Mouse (Mus musculus): ENCODE results near the gene Man1b1.

The Man1b1 gene

GRCm38 (mm10) chr2:25332286-25333160 is at the start of gene Man1b1:
Gene Man1b1, plus strand, starts transcription at chr2:25332338.
- DNase-seq = peak; percentile 100

- no peak for DNase-seq
These were observed 46.6 kb upstream of the Man1b1 start for GRCm38 (mm10) chr2:25285551-25285950.

- no peak for DNase-seq
These were observed 45.8 kb upstream of the Man1b1 start for GRCm38 (mm10) chr2:25286314-25286713.

GRCm38 (mm10) chr2:25286837-25287636 is 45.1 kb upstream of the Man1b1 start:
- peak; percentile 51 for DNase-seq

- no peak for DNase-seq
These were observed 44.0 kb upstream of the Man1b1 start, which contains the start of gene Tmem210 for GRCm38 (mm10) chr2:25287927-25288649. Gene Tmem210, plus strand, starts transcription at chr2:25288145.

- DNase-seq = no peak
These were observed 43.3 kb upstream of the Man1b1 start for GRCm38 (mm10) chr2:25288734-25289345.

GRCm38 (mm10) chr2:25289651-25290050 is 42.5 kb upstream of the Man1b1 start, which contains the start of gene Lrrc26:
Gene Lrrc26, plus strand, starts transcription at chr2:25289915.
- DNase-seq = peak; percentile 88

GRCm38 (mm10) chr2:25290101-25290815 is 41.9 kb upstream of the Man1b1 start:
- DNase-seq = peak; percentile 53

GRCm38 (mm10) chr2:25290816-25291130 is 41.4 kb upstream of the Man1b1 start:
- peak; percentile 29 for DNase-seq

GRCm38 (mm10) chr2:25291184-25292053 is 40.7 kb upstream of the Man1b1 start:
- DNase-seq = no peak

GRCm38 (mm10) chr2:25292054-25292544 is 40.0 kb upstream of the Man1b1 start:
- peak; percentile 26 for DNase-seq

GRCm38 (mm10) chr2:25292856-25293255 is 39.3 kb upstream of the Man1b1 start:
- peak; percentile 78 for DNase-seq

- no peak for DNase-seq
These were observed 38.4 kb upstream of the Man1b1 start for GRCm38 (mm10) chr2:25293706-25294105.

GRCm38 (mm10) chr2:25297093-25297492 is 35.0 kb upstream of the Man1b1 start:
- no peak for DNase-seq

- DNase-seq = no peak
These were observed 34.1 kb upstream of the Man1b1 start for GRCm38 (mm10) chr2:25298046-25298445.

GRCm38 (mm10) chr2:25303452-25303851 is 28.7 kb upstream of the Man1b1 start:
- no peak for DNase-seq

- DNase-seq = no peak
These were observed 28.0 kb upstream of the Man1b1 start for GRCm38 (mm10) chr2:25303931-25304656.

GRCm38 (mm10) chr2:25304657-25305541 is 27.2 kb upstream of the Man1b1 start:
- DNase-seq = peak; percentile 34
